Mouse (Mus musculus) E14TG2a.4 (cell line): ENCODE results near the gene Camkk1.

ENCODE experiments used
- CTCF ChIP-seq: conservative IDR thresholded peaks from 2 replicates; pipeline ENCODE4 v1.5.1; 2014; ENCODE audit warnings: low read length
- POU5F1 ChIP-seq: IDR thresholded peaks from 2 replicates; pipeline ENCODE4 v1.6.1; 2014; ENCODE audit warnings: low read length, borderline replicate concordance

DNA sequence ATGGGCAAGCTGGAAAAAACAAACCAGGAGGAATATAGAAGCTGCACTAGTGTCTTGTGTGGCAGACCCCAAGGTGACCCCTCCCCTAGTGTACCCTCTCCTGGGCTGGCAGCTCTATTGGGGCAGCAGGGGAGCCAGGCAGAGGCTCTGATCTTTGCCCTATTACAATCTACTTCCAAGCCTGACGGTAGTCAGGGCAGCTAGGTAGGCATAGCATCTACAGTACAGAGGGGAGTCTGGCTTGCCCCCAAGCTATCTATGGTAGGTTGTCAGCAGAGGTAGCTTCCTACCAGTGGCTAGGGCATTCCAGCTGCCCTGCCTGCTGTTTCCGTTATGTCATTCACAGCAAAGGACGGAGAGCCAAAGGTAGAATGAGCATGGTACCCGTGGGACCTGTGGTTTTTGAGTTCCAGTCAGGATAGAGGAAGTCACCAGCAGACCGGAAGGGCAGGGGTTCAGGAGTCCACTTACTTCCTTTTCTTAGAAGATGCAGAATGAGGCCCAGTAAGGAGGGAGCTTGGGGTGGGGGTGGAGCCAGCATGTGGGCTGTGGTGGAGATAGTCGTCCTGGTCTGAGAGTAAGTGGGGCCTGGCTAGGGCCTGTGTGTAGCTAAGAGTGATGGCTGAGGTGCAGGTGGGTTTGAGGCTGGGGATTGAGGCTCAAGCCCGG, 5.6 kb downstream of the Camkk1 start:
- no peak for TF ChIP-seq CTCF
- TF ChIP-seq POU5F1: no peak
